Mouse (Mus musculus): ENCODE measurements around the gene Sema6d. TPM values are rescaled to one million over a fixed set of nuclear protein-coding genes. Genes with fewer than 3 reads are reported as not detected.

The Sema6d gene
- polyA plus RNA-seq, 1 experiment from 2014 or later: 27.9 TPM

- Histone ChIP-seq H3K27ac (ENCODE audit: low read depth, low read length) (peak overlapping the region; percentile 21; the same call in 1 of the 2 replicates), H3K36me3 (ENCODE audit: control insufficient read depth, insufficient read depth, low read length) (no peaks in the 10 kb centered on the region), H3K4me2 (ENCODE audit: low read depth) (peak overlapping the region; percentile 78), H3K4me1 (ENCODE audit: control insufficient read depth, insufficient read depth, low read length) (peaks cover 23% of the 10 kb centered on the region; the same call in 1 of the 2 replicates), H3K9me3 (ENCODE audit: control insufficient read depth, low read length) (no peaks in the 10 kb centered on the region), H3K4me3 (ENCODE audit: low read depth, low read length) (0 out of 2 replicates have a peak overlapping the region, but pooled peaks have one; percentile 6), H3K9ac (ENCODE audit: low read length) (no peak overlapping the region), H3K27me3 (ENCODE audit: control insufficient read depth, insufficient read depth, low read length) (no peaks in the 10 kb centered on the region)
- 16% methylated on average over 3 of the region's 3 CpGs for WGBS
- peak; percentile 56 for DNase-seq (ENCODE audit: low spot score)
- ATAC-seq (ENCODE audit: insufficient read depth, low FRiP score, low TSS enrichment): peak; percentile 40
Observed at GRCm38 (mm10) chr2:124613671-124614210, 524.0 kb downstream of the Sema6d start.

GRCm38 (mm10) chr2:124616746-124617145, 527.0 kb downstream of the Sema6d start:
- Histone ChIP-seq H3K4me1 (ENCODE audit: control insufficient read depth, insufficient read depth, low read length) (peaks cover 18% of the 10 kb centered on the region; the same call in 1 of the 2 replicates), H3K4me2 (ENCODE audit: low read depth) (no peak overlapping the region), H3K9ac (ENCODE audit: low read length) (no peak overlapping the region), H3K4me3 (ENCODE audit: low read depth, low read length) (no peak overlapping the region), H3K36me3 (ENCODE audit: control insufficient read depth, insufficient read depth, low read length) (no peaks in the 10 kb centered on the region), H3K27me3 (ENCODE audit: control insufficient read depth, insufficient read depth, low read length) (no peaks in the 10 kb centered on the region), H3K9me3 (ENCODE audit: control insufficient read depth, low read length) (no peaks in the 10 kb centered on the region), H3K27ac (ENCODE audit: low read depth, low read length) (no peak overlapping the region)
- DNase-seq (ENCODE audit: low spot score) (no peak), ATAC-seq (ENCODE audit: insufficient read depth, low FRiP score, low TSS enrichment) (no peak)
- 56% methylated on average over 4 of the region's 4 CpGs for WGBS

GRCm38 (mm10) chr2:124617440-124617839, 527.7 kb downstream of the Sema6d start:
- peaks cover 16% of the 10 kb centered on the region; the same call in 1 of the 2 replicates for H3K4me1 ChIP-seq (ENCODE audit: control insufficient read depth, insufficient read depth, low read length)
- no peaks in the 10 kb centered on the region for H3K9me3 ChIP-seq (ENCODE audit: control insufficient read depth, low read length)
- WGBS: 77% methylated on average over 9 of the region's 9 CpGs
- no peaks in the 10 kb centered on the region for H3K36me3 ChIP-seq (ENCODE audit: control insufficient read depth, insufficient read depth, low read length)
- H3K4me3 ChIP-seq (ENCODE audit: low read depth, low read length): no peak overlapping the region
- H3K27me3 ChIP-seq (ENCODE audit: control insufficient read depth, insufficient read depth, low read length): no peaks in the 10 kb centered on the region
- DNase-seq (ENCODE audit: low spot score): no peak
- H3K27ac ChIP-seq (ENCODE audit: low read depth, low read length): no peak overlapping the region
- no peak for ATAC-seq (ENCODE audit: insufficient read depth, low FRiP score, low TSS enrichment)
- no peak overlapping the region for H3K9ac ChIP-seq (ENCODE audit: low read length)
- H3K4me2 ChIP-seq (ENCODE audit: low read depth): no peak overlapping the region

- Histone ChIP-seq H3K9me3 (ENCODE audit: control insufficient read depth, low read length) (no peaks in the 10 kb centered on the region), H3K4me1 (ENCODE audit: control insufficient read depth, insufficient read depth, low read length) (peaks cover 10% of the 10 kb centered on the region; the same call in 1 of the 2 replicates), H3K27ac (ENCODE audit: low read depth, low read length) (no peak overlapping the region), H3K36me3 (ENCODE audit: control insufficient read depth, insufficient read depth, low read length) (no peaks in the 10 kb centered on the region), H3K4me2 (ENCODE audit: low read depth) (no peak overlapping the region), H3K9ac (ENCODE audit: low read length) (no peak overlapping the region), H3K4me3 (ENCODE audit: low read depth, low read length) (no peak overlapping the region), H3K27me3 (ENCODE audit: control insufficient read depth, insufficient read depth, low read length) (no peaks in the 10 kb centered on the region)
- ATAC-seq (ENCODE audit: insufficient read depth, low FRiP score, low TSS enrichment) (no peak), DNase-seq (ENCODE audit: low spot score) (no peak)
- 81% methylated on average over 5 of the region's 5 CpGs for WGBS
Observed at GRCm38 (mm10) chr2:124618091-124618490, 528.3 kb downstream of the Sema6d start.

- Histone ChIP-seq H3K9ac (ENCODE audit: low read length) (no peak overlapping the region), H3K36me3 (ENCODE audit: control insufficient read depth, insufficient read depth, low read length) (no peaks in the 10 kb centered on the region), H3K27ac (ENCODE audit: low read depth, low read length) (no peak overlapping the region), H3K9me3 (ENCODE audit: control insufficient read depth, low read length) (no peaks in the 10 kb centered on the region), H3K4me1 (ENCODE audit: control insufficient read depth, insufficient read depth, low read length) (peaks cover 6% of the 10 kb centered on the region; the same call in 1 of the 2 replicates), H3K27me3 (ENCODE audit: control insufficient read depth, insufficient read depth, low read length) (no peaks in the 10 kb centered on the region), H3K4me3 (ENCODE audit: low read depth, low read length) (no peak overlapping the region), H3K4me2 (ENCODE audit: low read depth) (no peak overlapping the region)
- ATAC-seq (ENCODE audit: insufficient read depth, low FRiP score, low TSS enrichment) (no peak), DNase-seq (ENCODE audit: low spot score) (no peak)
- 75% methylated on average over 3 of the region's 3 CpGs for WGBS
Observed at GRCm38 (mm10) chr2:124618526-124619219, 528.9 kb downstream of the Sema6d start.

GRCm38 (mm10) chr2:124620470-124620869, 530.7 kb downstream of the Sema6d start:
- Histone ChIP-seq H3K4me3 (ENCODE audit: low read depth, low read length) (no peak overlapping the region), H3K4me1 (ENCODE audit: control insufficient read depth, insufficient read depth, low read length) (peaks cover 3% of the 10 kb centered on the region; the same call in 1 of the 2 replicates), H3K36me3 (ENCODE audit: control insufficient read depth, insufficient read depth, low read length) (no peaks in the 10 kb centered on the region), H3K4me2 (ENCODE audit: low read depth) (no peak overlapping the region), H3K27ac (ENCODE audit: low read depth, low read length) (no peak overlapping the region), H3K9ac (ENCODE audit: low read length) (no peak overlapping the region), H3K27me3 (ENCODE audit: control insufficient read depth, insufficient read depth, low read length) (no peaks in the 10 kb centered on the region), H3K9me3 (ENCODE audit: control insufficient read depth, low read length) (no peaks in the 10 kb centered on the region)
- no peak for ATAC-seq (ENCODE audit: insufficient read depth, low FRiP score, low TSS enrichment)
- DNase-seq (ENCODE audit: low spot score): no peak
- 65% methylated on average over 6 of the region's 6 CpGs for WGBS

GRCm38 (mm10) chr2:124621972-124622621, 532.3 kb downstream of the Sema6d start:
- Histone ChIP-seq H3K27ac (ENCODE audit: low read depth, low read length) (no peak overlapping the region), H3K27me3 (ENCODE audit: control insufficient read depth, insufficient read depth, low read length) (no peaks in the 10 kb centered on the region), H3K9me3 (ENCODE audit: control insufficient read depth, low read length) (no peaks in the 10 kb centered on the region), H3K4me1 (ENCODE audit: control insufficient read depth, insufficient read depth, low read length) (peaks cover 3% of the 10 kb centered on the region; the same call in 1 of the 2 replicates), H3K9ac (ENCODE audit: low read length) (no peak overlapping the region), H3K4me3 (ENCODE audit: low read depth, low read length) (no peak overlapping the region), H3K4me2 (ENCODE audit: low read depth) (no peak overlapping the region), H3K36me3 (ENCODE audit: control insufficient read depth, insufficient read depth, low read length) (no peaks in the 10 kb centered on the region)
- 84% methylated on average over 6 of the region's 6 CpGs for WGBS
- DNase-seq (ENCODE audit: low spot score) (no peak), ATAC-seq (ENCODE audit: insufficient read depth, low FRiP score, low TSS enrichment) (no peak)

GRCm38 (mm10) chr2:124624247-124624929, 534.6 kb downstream of the Sema6d start:
- H3K4me1 ChIP-seq (ENCODE audit: control insufficient read depth, insufficient read depth, low read length): peaks cover 3% of the 10 kb centered on the region; the same call in 1 of the 2 replicates
- H3K27ac ChIP-seq (ENCODE audit: low read depth, low read length): no peak overlapping the region
- no peak for DNase-seq (ENCODE audit: low spot score)
- WGBS: 83% methylated on average over 10 of the region's 10 CpGs
- H3K4me3 ChIP-seq (ENCODE audit: low read depth, low read length): no peak overlapping the region
- no peaks in the 10 kb centered on the region for H3K27me3 ChIP-seq (ENCODE audit: control insufficient read depth, insufficient read depth, low read length)
- ATAC-seq (ENCODE audit: insufficient read depth, low FRiP score, low TSS enrichment): no peak
- no peaks in the 10 kb centered on the region for H3K9me3 ChIP-seq (ENCODE audit: control insufficient read depth, low read length)
- H3K9ac ChIP-seq (ENCODE audit: low read length): no peak overlapping the region
- no peak overlapping the region for H3K4me2 ChIP-seq (ENCODE audit: low read depth)
- no peaks in the 10 kb centered on the region for H3K36me3 ChIP-seq (ENCODE audit: control insufficient read depth, insufficient read depth, low read length)

All from neural tube, embryonic 11.5 days (tissue).